Mouse (Mus musculus) myocyte (in vitro differentiated cells): ENCODE results near the gene Gfod2. TPM values are rescaled to one million over a fixed set of nuclear protein-coding genes. Genes with fewer than 3 reads are reported as not detected.
A peak's percentile ranks its signal among the peaks of the same experiment; 100 is the strongest.

ENCODE experiments used
- H3K27me3 ChIP-seq: one replicate; pipeline ENCODE4 v1.6.1; 2011; ENCODE audit not compliant: control insufficient read depth, insufficient read depth, insufficient read length
- H3K36me3 ChIP-seq: one replicate; pipeline ENCODE4 v1.6.1; 2011; ENCODE audit not compliant: control insufficient read depth, insufficient read depth
- H3K4me2 ChIP-seq: one replicate; pipeline ENCODE4 v1.6.1; 2011; ENCODE audit warnings: low read depth, control low read depth
- H3K4me3 ChIP-seq: one replicate; pipeline ENCODE4 v1.5.1; 2011; ENCODE audit warnings: mild to moderate bottlenecking, control low read depth, moderate library complexity
- H3K79me2 ChIP-seq: one replicate; pipeline ENCODE4 v1.6.1; 2011; ENCODE audit not compliant: control insufficient read depth, insufficient read depth
- H3ac ChIP-seq: one replicate; pipeline ENCODE4 v1.6.1; 2011; ENCODE audit not compliant: control insufficient read depth, insufficient read length
- CEBPB ChIP-seq: IDR thresholded peaks from 2 replicates; pipeline ENCODE4 v1.6.1; 2011; ENCODE audit warnings: mild to moderate bottlenecking, moderate library complexity; ENCODE audit not compliant: poor library complexity, insufficient read depth, severe bottlenecking
- E2F4 ChIP-seq: IDR thresholded peaks from one replicate; pipeline ENCODE4 v1.6.1; 2011; ENCODE audit warnings: mild to moderate bottlenecking, control low read depth, moderate library complexity; ENCODE audit not compliant: insufficient read depth
- MAX ChIP-seq: IDR thresholded peaks from one replicate; pipeline ENCODE4 v1.6.1; 2011; ENCODE audit warnings: low read depth, mild to moderate bottlenecking, control low read depth
- MYOD1 ChIP-seq, 3 experiments: IDR thresholded peaks; one replicate each; pipeline ENCODE4 v1.6.1; 2011; ENCODE audit warnings: control low read depth in 2 of 3, low read depth in 2 of 3, mild to moderate bottlenecking in 2 of 3, moderate library complexity in 1 of 3; ENCODE audit not compliant: insufficient read length in 2 of 3, control insufficient read depth in 1 of 3
- MYOG ChIP-seq, 3 experiments: IDR thresholded peaks; one replicate each; pipeline ENCODE4 v1.6.1; 2011; ENCODE audit warnings: control low read depth in 2 of 3, low read depth in 2 of 3, mild to moderate bottlenecking in 2 of 3; ENCODE audit not compliant: insufficient read length in 2 of 3, control insufficient read depth in 1 of 3, insufficient read depth in 1 of 3
- POLR2A ChIP-seq: IDR thresholded peaks from one replicate; pipeline ENCODE4 v1.6.1; 2011; ENCODE audit warnings: low read depth, mild to moderate bottlenecking, control low read depth, moderate library complexity; ENCODE audit not compliant: insufficient read length
- POLR2AphosphoS2 ChIP-seq: IDR thresholded peaks from one replicate; pipeline ENCODE4 v1.6.1; 2011; ENCODE audit warnings: low read depth, control low read depth; ENCODE audit not compliant: insufficient read length
- REST ChIP-seq: IDR thresholded peaks from one replicate; pipeline ENCODE4 v1.6.1; 2011; ENCODE audit warnings: mild to moderate bottlenecking, control low read depth, moderate library complexity; ENCODE audit not compliant: insufficient read depth, insufficient read length
- SRF ChIP-seq: IDR thresholded peaks from one replicate; pipeline ENCODE4 v1.6.1; 2011; ENCODE audit warnings: low read depth; ENCODE audit not compliant: control insufficient read depth, insufficient read length
- TCF12 ChIP-seq: IDR thresholded peaks from one replicate; pipeline ENCODE4 v1.6.1; 2011; ENCODE audit warnings: mild to moderate bottlenecking, control low read depth; ENCODE audit not compliant: poor library complexity, insufficient read depth, severe bottlenecking
- TCF3 ChIP-seq: IDR thresholded peaks from one replicate; pipeline ENCODE4 v1.6.1; 2011; ENCODE audit warnings: low read depth, control low read depth; ENCODE audit not compliant: insufficient read length
- USF1 ChIP-seq: IDR thresholded peaks from one replicate; pipeline ENCODE4 v1.6.1; 2011; ENCODE audit warnings: low read depth, mild to moderate bottlenecking, control low read depth, moderate library complexity
- polyA plus RNA-seq: library from polyadenylated mRNA; unstranded; fragments of >200 nt; fragmentation: generic; extraction: Trizol; gene quantifications from one replicate; pipeline ENCODE4 v1.2.1, GENCODE M21; 2012; ENCODE audit warnings: missing spikeins

Gfod2 gene
- polyA plus RNA-seq, 1 experiment: 5.0 TPM

DNA sequence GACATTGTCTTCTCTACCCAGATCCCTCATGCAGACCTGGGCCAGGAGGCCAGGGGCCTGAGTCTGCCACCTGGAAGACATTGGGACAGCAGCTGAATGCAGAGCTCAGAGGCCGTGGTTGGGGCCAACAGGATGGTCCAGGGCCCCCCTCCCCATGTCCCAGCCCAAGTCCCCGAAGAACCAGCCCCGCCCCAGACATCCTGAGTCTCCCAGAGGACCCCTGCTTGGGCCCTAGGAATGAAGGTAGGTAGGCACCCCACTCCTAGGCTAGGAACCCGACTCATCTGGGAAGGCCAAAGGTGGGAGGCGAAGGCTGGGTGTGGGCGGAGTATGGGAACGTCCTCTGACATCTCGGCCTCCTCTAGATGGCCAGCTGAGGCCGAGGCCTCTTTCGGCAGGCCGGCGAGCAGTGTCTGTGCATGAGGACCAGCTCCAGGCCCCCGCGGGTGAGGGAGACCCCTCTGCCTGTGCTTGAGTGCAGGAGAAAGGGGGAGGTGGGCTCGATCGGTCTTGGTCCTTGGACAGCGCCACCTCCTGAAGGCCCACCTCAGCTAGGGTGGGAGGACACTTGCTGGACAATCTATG lies 61.2 kb downstream of the Gfod2 start:
- Histone ChIP-seq H3K27me3 (no peaks in the 10 kb centered on the region), H3K4me2 (no peak overlapping the region), H3ac (no peak overlapping the region)

DNA sequence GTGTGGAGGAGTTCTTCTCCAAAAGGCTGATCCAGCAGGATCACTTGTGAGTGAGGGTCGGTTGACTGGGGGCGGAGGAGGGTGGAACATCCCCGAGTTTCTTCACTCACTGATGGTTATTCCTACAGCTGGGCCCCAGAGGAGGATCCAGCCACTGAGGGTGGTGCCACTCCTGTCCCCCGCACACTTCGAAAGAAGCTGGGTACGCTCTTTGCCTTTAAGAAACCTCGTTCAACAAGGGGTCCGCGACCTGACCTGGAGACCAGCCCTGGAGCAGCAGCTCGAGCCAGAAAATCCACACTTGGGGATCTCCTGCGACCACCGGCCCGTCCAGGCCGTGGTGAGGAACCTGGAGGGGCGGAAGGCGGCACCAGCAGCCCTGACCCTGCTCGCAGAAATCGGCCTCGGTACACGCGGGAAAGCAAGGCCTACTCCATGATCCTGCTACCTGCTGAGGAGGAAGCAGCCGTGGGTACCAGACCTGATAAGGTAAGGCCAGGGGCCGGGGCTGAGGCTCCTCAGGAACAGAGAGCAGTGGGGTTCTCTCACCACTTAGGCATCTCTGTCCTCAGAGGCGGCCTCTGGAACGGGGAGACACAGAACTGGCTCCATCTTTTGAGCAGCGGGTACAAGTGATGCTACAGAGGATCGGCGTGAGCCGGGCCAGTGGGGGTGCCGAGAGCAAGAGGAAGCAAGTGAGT lies 63.2 kb downstream of the Gfod2 start:
- Histone ChIP-seq H3K4me3 (no peak overlapping the region), H3K4me2 (no peak overlapping the region), H3K36me3 (peaks cover 3% of the 10 kb centered on the region), H3K79me2 (no peaks in the 10 kb centered on the region), H3K27me3 (no peaks in the 10 kb centered on the region), H3ac (no peak overlapping the region)
- no peak for TF ChIP-seq TCF12
- TF ChIP-seq POLR2AphosphoS2: peak; percentile 41

More for the DNA sequence above, 61.2 kb downstream of the Gfod2 start:
- Histone ChIP-seq H3K36me3 (peaks cover 3% of the 10 kb centered on the region), H3K4me3 (no peak overlapping the region), H3K79me2 (no peaks in the 10 kb centered on the region)
- TF ChIP-seq MYOD1 (IDR thresholded peaks at IDR 0.05; ENCODE audit: control insufficient read depth in 1 of 3, insufficient read length in 2 of 3, low read depth in 2 of 3) (no peak), POLR2AphosphoS2 (no peak), MYOG (IDR thresholded peaks at IDR 0.05; ENCODE audit: control insufficient read depth in 1 of 3, insufficient read depth in 1 of 3, insufficient read length in 2 of 3, low read depth in 2 of 3) (no peak), CEBPB (no peak), TCF12 (no peak), MAX (no peak), SRF (no peak), E2F4 (no peak), REST (no peak), TCF3 (no peak), USF1 (no peak), POLR2A (no peak)

DNA sequence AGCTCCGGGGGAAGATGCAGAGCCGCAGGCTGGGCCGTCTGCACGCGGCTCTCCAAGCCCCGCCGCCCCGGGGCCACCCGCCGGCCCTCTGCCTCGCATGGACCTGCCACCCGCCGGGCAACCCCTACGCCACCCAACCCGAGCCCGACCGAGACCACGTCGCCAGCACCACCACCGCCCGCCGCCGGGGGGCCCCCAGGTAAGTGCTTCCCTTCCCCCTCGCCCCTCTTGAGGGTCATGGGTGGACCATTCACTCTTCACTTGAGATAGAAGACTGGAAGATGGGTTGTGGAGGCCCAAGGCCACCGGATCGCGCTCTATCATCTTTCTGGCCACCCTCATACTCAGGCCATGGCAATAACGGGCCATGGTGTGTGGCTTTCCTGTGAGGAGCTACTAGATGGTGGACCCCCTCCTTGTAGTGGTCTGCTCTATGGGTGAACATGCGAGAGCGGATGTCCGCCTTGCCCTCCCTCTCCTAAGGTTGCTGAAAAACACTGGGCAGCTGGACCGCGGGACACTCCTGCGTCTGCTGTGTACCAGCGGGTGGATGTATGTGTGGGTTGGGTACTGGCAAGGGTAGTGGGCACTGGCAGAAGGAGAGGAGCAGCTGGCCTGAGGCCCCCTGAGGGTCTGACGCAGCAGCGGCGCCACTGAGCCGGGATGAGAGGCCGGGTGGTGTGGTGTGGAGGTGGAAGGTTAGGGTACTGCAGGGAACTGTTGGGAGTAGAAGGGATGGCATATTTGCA lies 64.2 kb downstream of the Gfod2 start:
- H3K79me2 ChIP-seq: no peaks in the 10 kb centered on the region
- H3K4me3 ChIP-seq: no peak overlapping the region
- peaks cover 3% of the 10 kb centered on the region for H3K36me3 ChIP-seq
- no peaks in the 10 kb centered on the region for H3K27me3 ChIP-seq
- H3ac ChIP-seq: no peak overlapping the region
- TF ChIP-seq USF1 (no peak), MAX (no peak), SRF (no peak), TCF12 (no peak), CEBPB (no peak), POLR2A (no peak), REST (no peak), TCF3 (no peak), E2F4 (no peak), MYOG (IDR thresholded peaks at IDR 0.05; ENCODE audit: control insufficient read depth in 1 of 3, insufficient read depth in 1 of 3, insufficient read length in 2 of 3, low read depth in 2 of 3) (no peak), MYOD1 (IDR thresholded peaks at IDR 0.05; ENCODE audit: control insufficient read depth in 1 of 3, insufficient read length in 2 of 3, low read depth in 2 of 3) (no peak), POLR2AphosphoS2 (no peak)
- H3K4me2 ChIP-seq: no peak overlapping the region

DNA sequence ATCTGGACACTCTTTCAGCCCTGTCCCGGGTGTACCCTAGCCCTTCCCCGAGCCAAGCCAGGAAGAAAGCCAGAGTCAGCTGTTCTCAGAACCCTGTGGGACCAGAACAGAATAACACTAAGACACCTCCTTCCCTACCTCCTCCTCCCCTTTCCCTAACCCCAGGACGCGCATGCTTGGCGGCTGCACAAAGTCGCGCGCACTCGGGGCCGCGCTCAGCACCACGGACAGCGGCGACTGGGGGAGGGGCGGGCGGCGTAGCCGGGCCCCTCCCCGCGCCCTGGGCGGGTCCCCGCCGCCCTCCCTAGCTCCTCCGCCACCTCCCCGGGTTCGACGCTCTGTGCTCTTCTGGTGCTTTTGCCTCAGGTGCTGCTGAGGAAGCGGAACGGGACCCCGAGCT lies 64.8 kb downstream of the Gfod2 start:
- Histone ChIP-seq H3K27me3 (no peaks in the 10 kb centered on the region), H3K4me3 (no peak overlapping the region), H3K36me3 (peaks cover 3% of the 10 kb centered on the region), H3K79me2 (no peaks in the 10 kb centered on the region), H3K4me2 (no peak overlapping the region), H3ac (no peak overlapping the region)
- TF ChIP-seq CEBPB: no peak
- peak; percentile 85 for TF ChIP-seq REST

DNA sequence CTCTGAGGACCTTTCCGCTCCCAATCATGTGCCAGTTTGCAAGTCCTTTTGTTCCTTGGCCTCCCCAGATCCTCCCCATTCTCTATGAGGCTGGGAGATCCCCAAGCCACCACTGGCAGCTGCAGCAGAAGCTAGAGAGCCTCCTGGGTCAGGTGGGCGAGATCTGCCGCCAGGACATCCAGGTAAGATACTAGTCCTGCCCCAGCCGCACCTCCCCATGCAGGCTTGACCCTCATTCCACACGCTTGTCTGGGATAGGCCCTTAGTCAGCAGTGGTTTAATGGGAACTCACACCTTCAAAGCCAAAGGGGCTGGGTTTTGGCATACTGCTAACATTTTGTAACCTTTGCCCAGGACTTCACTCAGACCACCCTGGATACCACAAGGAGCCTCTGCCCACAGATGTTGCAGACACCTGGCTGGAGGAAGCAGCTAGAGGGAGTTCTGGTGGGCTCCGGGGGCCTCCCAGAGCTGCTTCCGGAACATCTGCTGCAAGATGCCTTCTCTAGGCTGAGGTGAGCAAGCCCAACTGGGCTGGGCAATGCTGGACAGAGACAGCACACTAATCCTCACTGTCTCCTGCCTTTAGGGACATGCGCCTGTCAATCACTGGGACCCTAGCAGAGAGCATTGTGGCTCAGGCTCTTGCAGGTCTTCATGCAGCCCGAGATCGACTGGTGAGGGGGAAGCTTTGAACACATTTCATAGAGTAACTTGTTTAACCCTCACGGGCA lies 65.8 kb downstream of the Gfod2 start:
- no peaks in the 10 kb centered on the region for H3K27me3 ChIP-seq
- no peaks in the 10 kb centered on the region for H3K79me2 ChIP-seq
- peak; percentile 55 for TF ChIP-seq REST
- TF ChIP-seq TCF3: no peak

More for the DNA sequence above, 65.8 kb downstream of the Gfod2 start:
- Histone ChIP-seq H3K36me3 (peaks cover 3% of the 10 kb centered on the region), H3K4me3 (no peak overlapping the region), H3ac (no peak overlapping the region), H3K4me2 (no peak overlapping the region)
